Mouse (Mus musculus) G1E (cell line): ENCODE data around the gene Cables2.

Source experiments
- CTCF ChIP-seq: IDR thresholded peaks from 2 replicates; pipeline ENCODE4 v1.5.1; 2012; ENCODE audit warnings: low read depth, low read length, inconsistent platforms, mixed read lengths
- GATA1 ChIP-seq: IDR thresholded peaks from 2 replicates; pipeline ENCODE4 v1.6.1; 2012; ENCODE audit warnings: borderline replicate concordance, low read length, inconsistent platforms, mixed read lengths
- POLR2AphosphoS5 ChIP-seq: IDR thresholded peaks from 2 replicates; pipeline ENCODE4 v1.6.1; 2012; ENCODE audit warnings: low read depth, low read length, inconsistent platforms; ENCODE audit not compliant: insufficient replicate concordance
- TAL1 ChIP-seq: conservative IDR thresholded peaks from 2 replicates; pipeline ENCODE4 v1.6.1; 2012; ENCODE audit warnings: low read depth, low read length, inconsistent platforms, mixed read lengths

DNA sequence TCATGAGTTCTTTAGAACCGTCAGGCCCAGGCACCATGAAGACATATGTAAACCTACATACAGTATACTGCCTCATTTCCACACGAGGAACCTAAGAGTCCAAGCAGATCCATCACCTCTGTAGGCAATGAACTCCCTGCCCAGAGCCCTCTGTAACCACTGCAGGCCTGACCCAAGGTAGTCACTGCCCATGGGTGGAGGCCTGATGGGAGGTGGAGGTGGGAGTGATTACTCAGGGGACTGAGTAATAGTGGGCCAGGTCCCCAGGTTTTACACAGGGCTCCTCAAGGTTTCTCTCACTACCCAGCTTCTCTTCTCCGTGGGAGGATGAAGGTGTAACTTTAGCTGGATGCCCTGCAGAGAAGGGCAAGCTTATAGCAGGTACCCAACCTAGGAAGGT, 44.2 kb downstream of the Cables2 start:
- TF ChIP-seq TAL1: no peak
- TF ChIP-seq CTCF: no peak
- no peak for TF ChIP-seq GATA1
- TF ChIP-seq POLR2AphosphoS5: no peak
